Mouse (Mus musculus) ES-E14 (cell line): ENCODE results near the gene Ttn. TPM values are rescaled to one million over a fixed set of nuclear protein-coding genes. Genes with fewer than 3 reads are reported as not detected.

Experiments used
- DNase-seq: peaks from one replicate; pipeline ENCODE4 v3.0.0-alpha.2; 2013; ENCODE audit warnings: low read depth, low spot score
- H3K27ac ChIP-seq: 2 replicates; pipeline ENCODE4 v1.5.1; 2012; ENCODE audit warnings: low read depth, mild to moderate bottlenecking, low read length, moderate library complexity, mixed read lengths; ENCODE audit not compliant: poor library complexity, insufficient read depth, severe bottlenecking
- H3K36me3 ChIP-seq: 2 replicates; pipeline ENCODE4 v1.6.1; 2012; ENCODE audit warnings: mild to moderate bottlenecking, low read length, moderate library complexity, mixed read lengths; ENCODE audit not compliant: control insufficient read depth, poor library complexity, insufficient read depth, severe bottlenecking
- H3K4me1 ChIP-seq, 2 experiments: fragments of 150-350 bp in 1 of 2; sonication (generic) in 1 of 2; 2 replicates each; pipeline ENCODE4 v1.6.1; 2012; ENCODE audit warnings: low read length in 2 of 2, mild to moderate bottlenecking in 1 of 2, mixed read lengths in 1 of 2; ENCODE audit not compliant: control insufficient read depth in 2 of 2, insufficient read depth in 2 of 2, poor library complexity in 1 of 2
- H3K4me3 ChIP-seq, 2 experiments: fragments of 150-350 bp in 1 of 2; sonication (generic) in 1 of 2; 2 replicates each; pipeline ENCODE4 v1.5.1; 2012; ENCODE audit warnings: low read length in 2 of 2, low read depth in 1 of 2, mild to moderate bottlenecking in 1 of 2, mixed read lengths in 1 of 2; ENCODE audit not compliant: insufficient read depth in 1 of 2, poor library complexity in 1 of 2, severe bottlenecking in 1 of 2
- H3K9ac ChIP-seq: 2 replicates; pipeline ENCODE4 v1.6.1; 2012; ENCODE audit warnings: low read depth, mild to moderate bottlenecking, low read length, mixed read lengths; ENCODE audit not compliant: poor library complexity, insufficient read depth, severe bottlenecking
- H3K9me3 ChIP-seq: fragments of 150-350 bp; sonication (generic); 2 replicates; pipeline ENCODE4 v1.6.1; 2012; ENCODE audit warnings: low read depth, mild to moderate bottlenecking, low read length; ENCODE audit not compliant: control insufficient read depth, insufficient read depth
- CHD2 ChIP-seq: IDR thresholded peaks from 2 replicates; pipeline ENCODE4 v1.6.1; 2014; ENCODE audit warnings: mild to moderate bottlenecking, low read depth, low read length, inconsistent platforms
- HCFC1 ChIP-seq: IDR thresholded peaks from 2 replicates; pipeline ENCODE4 v1.6.1; 2012; ENCODE audit warnings: low read length, inconsistent platforms, borderline replicate concordance; ENCODE audit not compliant: insufficient read depth
- MAFK ChIP-seq: IDR thresholded peaks from 2 replicates; pipeline ENCODE4 v1.6.1; 2014; ENCODE audit warnings: mild to moderate bottlenecking, low read depth, low read length, inconsistent platforms; ENCODE audit not compliant: insufficient read depth
- ZC3H11A ChIP-seq: IDR thresholded peaks from 2 replicates; pipeline ENCODE4 v1.6.1; 2012; ENCODE audit warnings: low read depth, mild to moderate bottlenecking, inconsistent platforms, low read length, borderline replicate concordance
- ZNF384 ChIP-seq: IDR thresholded peaks from 2 replicates; pipeline ENCODE4 v1.6.1; 2012; ENCODE audit warnings: low read depth, low read length, inconsistent platforms
- in situ Hi-C, 2 experiments: fragments of 600-800 bp; cut with MboI; formaldehyde crosslinking; loops; one replicate each; pipeline ENCODE4 v1.15.1; 2025; ENCODE audit warnings: low sequenced_read_pairs in 2 of 2, inconsistent platforms in 1 of 2; ENCODE audit not compliant: unreplicated experiment in 2 of 2
- total RNA-seq: library from RNA; depleted of rRNA; stranded (reverse); fragments of 300-350 nt; gene quantifications from 2 replicates; pipeline ENCODE4 v1.2.3, GENCODE M21; 2012

Ttn gene
- total RNA-seq, 1 experiment = 19.9 TPM

- no peak overlapping the region for H3K27ac ChIP-seq
- in situ Hi-C loops = loop anchor here in 1 of 2 experiments (25.0 kb wide), 1 partner anchor 783 kb away; no protein-coding TSS in a partner anchor
- no peak overlapping the region for H3K9ac ChIP-seq
- no peak overlapping the region for H3K4me3 ChIP-seq
- DNase-seq = no peak
- no peaks in the 10 kb centered on the region for H3K9me3 ChIP-seq
- no peaks in the 10 kb centered on the region; a peak in 1 of 4 replicates for H3K4me1 ChIP-seq
- TF ChIP-seq ZC3H11A (no peak), CHD2 (no peak), ZNF384 (no peak), MAFK (no peak), HCFC1 (no peak)
- H3K36me3 ChIP-seq = no peaks in the 10 kb centered on the region
These were observed 53.5 kb downstream of the Ttn start for GRCm38 (mm10) chr2:76928816-76929215.

GRCm38 (mm10) chr2:76928298-76928697 is 54.0 kb downstream of the Ttn start:
- H3K36me3 ChIP-seq = no peaks in the 10 kb centered on the region
- no peak for DNase-seq
- no peak overlapping the region for H3K27ac ChIP-seq
- H3K4me3 ChIP-seq = no peak overlapping the region
- no peaks in the 10 kb centered on the region; a peak in 1 of 4 replicates for H3K4me1 ChIP-seq
- no peaks in the 10 kb centered on the region for H3K9me3 ChIP-seq
- in situ Hi-C loops = loop anchor here in 1 of 2 experiments (25.0 kb wide), 1 partner anchor 784 kb away; no protein-coding TSS in a partner anchor
- no peak overlapping the region for H3K9ac ChIP-seq
- TF ChIP-seq CHD2 = no peak
- no peak for TF ChIP-seq ZC3H11A
- no peak for TF ChIP-seq ZNF384
- TF ChIP-seq MAFK = no peak
- TF ChIP-seq HCFC1 = no peak

- H3K36me3 ChIP-seq = no peaks in the 10 kb centered on the region
- in situ Hi-C loops = loop anchor here in 1 of 2 experiments (25.0 kb wide), 1 partner anchor 785 kb away; no protein-coding TSS in a partner anchor
- no peaks in the 10 kb centered on the region for H3K9me3 ChIP-seq
- H3K27ac ChIP-seq = no peak overlapping the region
- H3K4me3 ChIP-seq = no peak overlapping the region
- DNase-seq = no peak
- no peaks in the 10 kb centered on the region; a peak in 1 of 4 replicates for H3K4me1 ChIP-seq
- H3K9ac ChIP-seq = no peak overlapping the region
- TF ChIP-seq CHD2 = no peak
- TF ChIP-seq ZC3H11A = no peak
- TF ChIP-seq ZNF384 = no peak
- no peak for TF ChIP-seq MAFK
- no peak for TF ChIP-seq HCFC1
These were observed 55.4 kb downstream of the Ttn start for GRCm38 (mm10) chr2:76926927-76927326.

GRCm38 (mm10) chr2:76914959-76915358 is 67.4 kb downstream of the Ttn start:
- Histone ChIP-seq H3K4me3 (no peak overlapping the region), H3K36me3 (no peaks in the 10 kb centered on the region)

More at GRCm38 (mm10) chr2:76914959-76915358, 67.4 kb downstream of the Ttn start:
- H3K9ac ChIP-seq = no peak overlapping the region
- no peaks in the 10 kb centered on the region for H3K4me1 ChIP-seq
- in situ Hi-C loops = no loop called here
- no peaks in the 10 kb centered on the region for H3K9me3 ChIP-seq
- no peak for DNase-seq
- no peak overlapping the region for H3K27ac ChIP-seq
- TF ChIP-seq ZC3H11A (no peak), CHD2 (no peak), ZNF384 (no peak), HCFC1 (no peak), MAFK (no peak)
